Mouse (Mus musculus): Measurements from ENCODE around the gene Sh3bp5.

The Sh3bp5 gene

DNA sequence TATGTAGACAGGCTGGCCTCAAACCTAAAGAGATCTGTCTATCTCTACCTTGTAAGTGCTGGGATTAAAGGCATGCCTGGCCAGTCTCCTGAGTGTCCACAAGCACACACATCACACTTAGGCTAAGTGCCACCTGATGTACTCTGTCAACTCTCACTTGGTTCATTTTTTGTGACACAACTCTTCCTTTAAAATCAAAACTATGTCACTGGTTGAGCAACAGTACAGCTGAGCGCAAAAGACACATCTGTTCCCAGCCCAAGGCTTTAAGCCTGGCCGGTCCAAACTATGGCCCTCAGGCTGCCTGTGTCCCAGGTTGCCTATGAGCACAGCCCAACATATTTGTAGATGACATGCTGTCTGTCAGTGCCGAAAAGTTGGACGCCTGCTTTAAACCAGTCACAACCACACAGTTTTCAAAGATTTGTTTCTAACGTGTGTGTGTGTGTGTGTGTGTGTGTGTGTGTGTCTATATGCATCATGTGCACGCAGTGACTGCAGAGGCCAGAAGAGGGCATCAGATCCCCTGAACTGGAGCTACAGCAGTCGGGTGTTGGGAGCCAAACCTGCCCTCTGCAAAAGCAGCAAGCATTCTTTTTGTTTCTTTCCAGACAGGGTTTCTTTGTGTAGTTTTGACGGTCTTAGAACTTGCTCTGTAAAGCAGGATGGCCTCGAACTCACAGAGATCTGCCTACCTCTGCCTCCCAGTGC is 40.9 kb downstream of the Sh3bp5 start:
- peak in 1 of 2 experiments; percentile 59 for DNase-seq (ENCODE audit: inconsistent age in 2 of 2, low spot score in 1 of 2)

- peak; percentile 84 to 86 for DNase-seq (ENCODE audit: inconsistent age in 2 of 2, low spot score in 1 of 2)
Observed at GRCm38 (mm10) chr14:31393936-31394630, 41.8 kb downstream of the Sh3bp5 start.

DNA sequence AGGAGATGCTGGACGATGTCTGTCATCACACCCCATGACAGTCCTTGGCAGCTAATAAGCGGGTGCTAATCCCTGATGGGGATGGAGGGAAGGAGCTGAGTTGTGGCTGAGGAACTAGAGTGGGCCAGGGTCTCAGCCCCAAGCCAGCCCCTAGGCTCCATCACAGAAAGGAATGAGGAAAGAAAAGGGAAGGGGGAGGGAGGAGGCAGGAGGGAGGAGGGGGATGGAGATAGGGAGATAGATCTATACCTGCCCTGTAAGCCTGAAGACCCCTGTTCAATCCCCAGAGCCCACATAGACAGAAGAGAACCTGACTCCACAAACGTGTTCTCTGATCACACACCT is 42.4 kb downstream of the Sh3bp5 start:
- DNase-seq (ENCODE audit: inconsistent age in 2 of 2, low spot score in 1 of 2), result no peak

GRCm38 (mm10) chr14:31392873-31393545 is 42.9 kb downstream of the Sh3bp5 start:
- DNase-seq (ENCODE audit: inconsistent age in 2 of 2, low spot score in 1 of 2), result peak in 1 of 2 experiments; percentile 65

DNA sequence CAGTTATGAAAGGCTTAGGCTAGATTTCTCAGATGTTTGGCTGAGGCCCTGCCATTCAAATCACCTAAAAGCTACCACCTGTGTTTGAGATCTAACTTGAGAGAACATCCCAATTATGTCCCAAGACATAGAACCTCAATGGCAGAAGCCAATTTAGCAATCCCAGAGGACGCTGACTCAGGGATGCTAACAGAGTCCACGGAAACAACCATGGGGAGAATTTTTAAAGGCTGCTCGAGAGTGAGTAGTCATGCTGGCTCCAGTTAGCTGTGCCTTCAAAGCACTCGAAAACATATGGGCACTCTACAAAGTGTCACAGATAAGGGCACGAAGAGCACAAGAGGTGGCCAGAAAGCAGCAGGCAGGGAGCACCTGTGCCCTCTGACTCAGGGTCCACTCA is 43.6 kb downstream of the Sh3bp5 start:
- peak; percentile 10 to 57 for DNase-seq (ENCODE audit: inconsistent age in 2 of 2, low spot score in 1 of 2)

- DNase-seq (ENCODE audit: inconsistent age in 2 of 2, low spot score in 1 of 2), result peak; percentile 9 to 34
Observed at GRCm38 (mm10) chr14:31389421-31390147, 46.3 kb downstream of the Sh3bp5 start.

DNA sequence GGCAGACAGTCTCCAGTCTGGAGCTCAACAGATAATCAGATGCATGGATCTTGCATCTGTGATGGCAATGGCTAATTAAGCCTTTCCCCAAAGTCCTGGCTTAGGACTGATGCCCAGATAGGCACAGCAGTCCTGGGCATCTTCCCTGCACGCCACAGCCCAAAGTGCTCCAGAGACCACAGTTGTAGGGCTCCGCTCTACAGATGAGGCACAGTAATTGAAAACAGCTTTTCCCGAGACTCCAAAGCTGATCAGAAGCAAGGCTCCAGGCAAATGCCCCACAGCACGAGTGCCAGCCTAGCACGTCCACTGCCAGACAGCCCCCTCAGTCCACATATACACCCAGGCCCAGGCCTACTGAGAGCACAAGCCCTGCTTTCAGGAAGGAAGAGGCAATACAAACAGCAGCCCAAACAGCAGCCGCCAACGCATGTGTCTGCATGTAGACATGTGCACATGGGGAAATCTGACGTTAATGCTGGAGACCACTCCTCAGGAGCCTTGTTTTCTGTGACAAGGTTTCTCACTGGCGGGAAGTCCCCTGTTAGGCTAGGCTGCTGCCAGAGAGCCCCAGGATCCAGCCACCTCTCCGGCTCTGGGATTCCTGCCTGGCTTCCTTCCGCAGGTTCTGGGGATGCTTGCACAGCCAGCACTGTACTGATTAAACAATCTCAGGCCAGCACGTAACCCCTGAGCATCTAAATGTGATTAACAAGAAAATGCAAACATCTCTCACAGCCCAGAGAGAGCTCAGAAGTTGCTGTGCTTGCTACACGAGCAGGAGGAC is 47.6 kb downstream of the Sh3bp5 start:
- DNase-seq (ENCODE audit: inconsistent age in 2 of 2, low spot score in 1 of 2), result peak; percentile 11 to 53

DNA sequence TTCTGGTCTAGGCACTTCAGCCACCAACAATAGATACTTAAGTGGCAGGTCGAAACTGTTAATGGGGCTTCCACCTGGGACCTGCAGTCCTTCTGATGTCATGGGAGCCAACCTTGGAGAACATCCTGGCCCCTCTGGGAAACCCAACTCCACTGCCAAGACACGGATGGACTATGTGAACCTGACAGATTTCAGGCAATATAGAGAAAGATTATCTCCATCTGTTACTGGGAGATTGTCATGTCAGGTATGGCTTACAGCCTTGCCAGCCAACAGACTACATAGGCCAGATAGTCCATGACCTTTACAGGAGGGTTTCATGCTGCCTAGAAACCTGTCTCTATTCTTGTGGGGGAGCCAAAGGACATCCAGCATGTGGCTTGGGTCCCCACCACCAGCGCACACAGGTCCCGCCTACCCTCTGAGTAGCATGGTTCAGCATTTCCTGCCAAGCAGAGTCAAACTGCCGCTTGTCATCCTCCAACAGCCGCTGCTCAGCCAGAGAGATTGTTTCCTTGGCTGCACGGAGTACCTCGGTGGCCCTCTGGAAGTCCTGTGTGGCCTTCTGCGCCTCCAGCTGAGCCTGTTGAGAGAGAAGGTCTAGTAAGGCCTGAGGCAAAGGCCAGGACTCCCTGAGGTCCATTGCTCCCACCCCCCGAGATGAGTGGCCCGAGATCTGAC is 48.4 kb downstream of the Sh3bp5 start:
- DNase-seq (ENCODE audit: inconsistent age in 2 of 2, low spot score in 1 of 2), result peak; percentile 40 to 68

GRCm38 (mm10) chr14:31385977-31386697 is 49.7 kb downstream of the Sh3bp5 start:
- DNase-seq (ENCODE audit: inconsistent age in 2 of 2, low spot score in 1 of 2), result peak; percentile 90 to 96

- DNase-seq (ENCODE audit: inconsistent age in 2 of 2, low spot score in 1 of 2), result peak in 1 of 2 experiments; percentile 29
Observed at GRCm38 (mm10) chr14:31385406-31385805, 50.5 kb downstream of the Sh3bp5 start.

GRCm38 (mm10) chr14:31384366-31385323 is 51.2 kb downstream of the Sh3bp5 start:
- peak; percentile 84 to 95 for DNase-seq (ENCODE audit: inconsistent age in 2 of 2, low spot score in 1 of 2)

DNA sequence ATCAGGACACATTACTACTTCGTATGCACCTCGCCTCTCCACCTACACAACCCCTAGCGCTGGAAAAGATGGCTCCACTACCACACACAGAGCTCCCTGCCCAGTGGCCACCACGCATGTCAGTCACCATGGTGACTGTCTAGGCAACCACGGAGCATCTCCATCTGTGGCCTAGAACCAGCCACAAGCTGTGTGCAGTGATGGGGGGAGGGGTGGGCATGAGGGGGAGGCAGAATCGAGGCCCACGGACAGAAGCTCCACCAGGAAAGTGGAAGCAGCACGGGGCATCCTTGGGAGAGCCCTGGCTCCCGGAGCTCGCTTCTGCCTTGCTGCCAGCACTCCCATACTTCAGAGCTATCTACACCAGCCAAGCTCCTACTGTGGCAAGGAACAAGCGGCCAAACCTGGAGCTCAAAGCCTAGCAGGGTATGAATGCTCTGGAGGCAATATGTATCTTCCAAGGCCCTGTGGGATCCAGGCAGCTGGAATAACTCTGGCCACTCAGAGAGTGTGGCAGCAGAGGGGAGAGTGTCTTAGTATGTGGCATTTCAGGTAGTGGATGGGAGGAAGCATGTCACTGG is 52.3 kb downstream of the Sh3bp5 start:
- peak in 1 of 2 experiments; percentile 7 for DNase-seq (ENCODE audit: inconsistent age in 2 of 2, low spot score in 1 of 2)

GRCm38 (mm10) chr14:31382276-31382675 is 53.6 kb downstream of the Sh3bp5 start:
- DNase-seq (ENCODE audit: inconsistent age in 2 of 2, low spot score in 1 of 2), result peak; percentile 15 to 49

- no peak for DNase-seq (ENCODE audit: inconsistent age in 2 of 2, low spot score in 1 of 2)
Observed at GRCm38 (mm10) chr14:31376331-31376730, 59.5 kb downstream of the Sh3bp5 start.

DNA sequence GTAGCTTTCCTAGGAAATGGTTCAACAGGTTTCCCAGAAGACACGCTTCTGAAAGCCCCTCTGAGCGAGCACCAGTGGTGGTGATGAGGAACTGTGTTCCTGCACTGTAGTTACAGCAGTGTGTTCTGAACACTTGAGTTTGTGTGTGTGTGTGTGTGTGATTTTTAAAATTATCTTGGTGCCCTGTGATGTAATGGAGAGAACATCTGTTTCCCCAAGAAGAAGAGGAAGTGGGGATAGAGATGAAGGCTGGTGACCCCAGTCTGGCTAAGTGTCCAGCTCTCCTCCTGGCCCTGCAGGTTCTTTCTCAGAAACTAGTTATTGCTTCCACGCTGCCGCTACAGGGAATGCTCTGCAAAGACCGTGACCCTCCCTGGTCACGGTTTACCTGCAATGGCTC is 61.5 kb downstream of the Sh3bp5 start:
- DNase-seq (ENCODE audit: inconsistent age in 2 of 2, low spot score in 1 of 2), result no peak

DNA sequence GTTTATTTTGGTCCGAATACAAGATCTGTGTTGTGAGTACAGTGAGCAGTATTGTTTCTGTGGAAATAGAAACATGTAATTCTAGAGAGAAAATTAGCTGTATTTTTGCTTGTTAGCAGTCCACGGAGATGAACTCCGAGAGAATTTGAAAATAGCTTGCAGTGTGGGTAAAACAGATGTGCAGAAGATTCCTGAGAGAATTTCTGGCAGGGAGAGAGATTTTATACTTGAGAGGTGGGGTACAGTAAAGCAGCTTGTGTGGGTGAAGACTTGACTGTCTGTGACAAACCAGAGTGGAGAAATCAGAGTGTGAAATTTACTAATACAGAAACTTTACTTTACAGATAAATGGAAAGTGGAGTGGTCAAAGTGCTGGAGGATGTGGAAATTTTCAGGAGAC is 66.5 kb downstream of the Sh3bp5 start:
- no peak for DNase-seq (ENCODE audit: inconsistent age in 2 of 2, low spot score in 1 of 2)

GRCm38 (mm10) chr14:31367951-31368350 is 67.9 kb downstream of the Sh3bp5 start:
- no peak for DNase-seq (ENCODE audit: inconsistent age in 2 of 2, low spot score in 1 of 2)

- peak; percentile 70 to 90 for DNase-seq (ENCODE audit: inconsistent age in 2 of 2, low spot score in 1 of 2)
Observed at GRCm38 (mm10) chr14:31365350-31365749, 70.5 kb downstream of the Sh3bp5 start.

All from adrenal gland, adult (tissue).